Mouse (Mus musculus) small intestine, adult 2 months (tissue): ENCODE data around the gene Tab1.

Source experiments
- CTCF ChIP-seq: fragments of 200-500 bp; IDR thresholded peaks from 2 replicates; pipeline ENCODE4 v1.5.1; 2012; ENCODE audit warnings: low read depth, mild to moderate bottlenecking, control low read depth, inconsistent platforms, low read length, moderate library complexity, mixed read lengths; ENCODE audit not compliant: insufficient replicate concordance, insufficient read length; ENCODE audit errors: extremely low read depth
- POLR2A ChIP-seq: fragments of 200-500 bp; IDR thresholded peaks from 2 replicates; pipeline ENCODE4 v1.6.1; 2012; ENCODE audit warnings: low read depth, mild to moderate bottlenecking, control low read depth, inconsistent platforms, low read length, moderate library complexity

GRCm38 (mm10) chr15:80155707-80156106 is 22.8 kb downstream of the Tab1 start:
- TF ChIP-seq CTCF (no peak), POLR2A (no peak)
